Mouse (Mus musculus) adrenal gland, adult 18-20 months (tissue): ENCODE data around the gene Ssh2. TPM values are rescaled to one million over a fixed set of nuclear protein-coding genes. Genes with fewer than 3 reads are reported as not detected.
"Not testable (repeated sequence)": the region's sequence is repeated elsewhere in the genome, so short reads cannot be mapped to it uniquely, and the experiment has no call there.

Experiments used
- DNase-seq, 2 experiments: peaks; one replicate each; pipeline ENCODE4 v3.0.0; 2021 to 2022; ENCODE audit warnings: low spot score in 2 of 2
- total RNA-seq, 2 experiments: library from RNA; stranded (reverse); gene quantifications; 1 replicate in 1 of 2; 2 replicates in 1 of 2; pipeline ENCODE4 v1.2.3; 2021

Ssh2 gene
- total RNA-seq, 2 experiments from 2014 or later = 19.5 to 22.3 TPM

DNA sequence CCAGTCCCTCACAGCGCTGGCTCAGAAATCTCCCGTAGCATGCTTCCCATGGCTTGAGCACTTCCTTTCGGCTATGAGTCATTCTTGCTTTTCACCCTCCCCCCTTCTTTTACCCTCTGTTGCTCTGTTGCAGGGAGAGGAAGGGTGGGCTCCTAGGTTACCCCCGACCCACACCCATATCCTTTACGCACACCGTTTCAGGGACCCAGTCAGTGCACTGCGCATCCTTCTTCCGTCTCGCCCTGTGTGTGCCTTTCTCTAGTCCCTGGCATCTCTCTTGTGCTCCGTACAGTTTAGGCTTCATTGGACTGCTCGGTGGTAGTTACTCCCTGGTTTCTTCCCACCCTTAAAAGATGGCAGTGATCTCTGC, 659 bp downstream of the Ssh2 start:
- no peak for DNase-seq

DNA sequence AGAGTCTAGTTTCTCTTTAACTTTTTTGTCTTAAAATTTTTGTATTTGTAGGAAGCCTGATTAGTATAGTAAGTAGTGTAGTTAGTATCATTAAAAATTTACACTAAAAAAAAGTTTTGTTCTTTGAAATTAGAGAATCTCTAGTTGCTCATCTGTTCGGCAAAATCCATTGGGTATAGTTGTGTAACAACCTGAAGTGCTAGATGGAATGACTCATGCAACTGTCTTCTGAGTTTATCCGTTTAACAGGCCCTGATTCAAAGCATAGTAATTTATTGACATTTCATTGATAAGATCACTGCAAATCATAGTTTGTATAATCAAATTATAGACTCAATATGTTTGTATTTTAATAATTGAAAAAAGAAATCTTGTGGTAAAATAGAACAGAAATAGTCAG, 14.7 kb downstream of the Ssh2 start:
- DNase-seq = no peak

DNA sequence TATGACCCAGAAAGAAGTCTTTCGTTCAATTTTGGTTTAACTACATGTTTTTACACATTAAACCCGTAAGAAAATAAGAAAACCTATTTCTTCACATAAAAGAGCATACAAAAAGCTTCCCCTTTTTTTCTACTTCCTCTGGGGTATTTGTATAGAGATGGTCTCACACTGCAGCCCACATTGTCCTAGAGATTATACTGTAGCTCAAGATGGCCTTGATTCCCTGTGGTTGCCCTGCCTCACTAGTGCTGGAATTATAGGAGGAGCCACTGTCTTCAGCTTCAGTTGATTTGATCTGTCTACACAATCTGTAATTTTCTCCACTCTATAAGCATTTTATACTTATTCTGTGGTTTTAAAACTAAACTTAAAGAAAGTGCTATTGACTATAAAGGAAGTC, 15.4 kb downstream of the Ssh2 start:
- no peak for DNase-seq

DNA sequence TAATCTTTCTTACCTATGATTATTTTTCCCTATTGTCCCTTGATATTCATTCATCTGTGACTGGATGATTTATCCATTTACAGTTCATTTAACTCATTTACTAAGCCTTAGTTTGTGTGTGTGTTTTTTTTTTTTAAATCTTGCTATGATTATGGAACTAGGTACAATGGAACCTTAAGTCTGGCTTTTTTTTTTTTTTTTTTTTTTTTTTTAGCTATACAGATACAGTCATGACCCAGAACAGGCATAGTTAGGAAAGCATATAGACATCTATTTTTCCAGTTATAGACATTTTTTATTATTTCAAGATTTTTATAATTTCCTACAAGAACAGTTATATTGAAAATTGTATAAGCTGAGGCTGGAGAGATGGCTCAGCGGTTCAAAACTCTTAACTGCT, 19.2 kb downstream of the Ssh2 start:
- DNase-seq = no peak

DNA sequence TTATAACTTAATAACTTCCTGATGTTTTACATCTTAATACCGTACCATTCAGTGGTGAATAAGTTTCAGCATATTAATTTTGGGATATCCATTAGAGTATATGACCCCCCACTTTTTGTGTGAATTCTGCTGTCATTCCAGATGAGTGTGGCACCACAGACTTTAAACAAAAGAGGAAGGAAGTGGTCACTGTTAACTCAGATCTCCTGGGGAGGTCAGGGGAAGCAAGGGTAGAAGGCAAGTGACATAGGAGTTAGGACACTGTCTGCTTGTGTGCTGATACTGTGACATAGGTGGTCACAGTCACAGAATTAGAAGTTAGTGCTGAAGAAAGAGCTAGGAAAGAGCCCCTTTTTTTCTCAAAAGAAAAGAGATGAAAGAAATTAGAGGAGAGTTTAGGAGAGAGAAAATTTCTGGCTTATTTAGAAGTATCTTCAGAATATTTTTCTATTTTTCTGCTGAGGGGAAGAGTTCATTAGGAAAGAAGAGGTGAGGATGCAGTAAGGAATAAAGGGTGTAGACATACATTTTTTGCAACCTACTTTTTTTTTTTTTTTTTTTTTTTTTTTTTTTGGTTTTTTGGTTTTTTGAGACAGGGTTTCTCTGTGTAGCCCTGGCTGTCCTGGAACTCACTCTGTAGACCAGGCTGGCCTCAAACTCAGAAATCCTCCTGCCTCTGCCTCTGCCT, 23.7 kb downstream of the Ssh2 start:
- no peak for DNase-seq

DNA sequence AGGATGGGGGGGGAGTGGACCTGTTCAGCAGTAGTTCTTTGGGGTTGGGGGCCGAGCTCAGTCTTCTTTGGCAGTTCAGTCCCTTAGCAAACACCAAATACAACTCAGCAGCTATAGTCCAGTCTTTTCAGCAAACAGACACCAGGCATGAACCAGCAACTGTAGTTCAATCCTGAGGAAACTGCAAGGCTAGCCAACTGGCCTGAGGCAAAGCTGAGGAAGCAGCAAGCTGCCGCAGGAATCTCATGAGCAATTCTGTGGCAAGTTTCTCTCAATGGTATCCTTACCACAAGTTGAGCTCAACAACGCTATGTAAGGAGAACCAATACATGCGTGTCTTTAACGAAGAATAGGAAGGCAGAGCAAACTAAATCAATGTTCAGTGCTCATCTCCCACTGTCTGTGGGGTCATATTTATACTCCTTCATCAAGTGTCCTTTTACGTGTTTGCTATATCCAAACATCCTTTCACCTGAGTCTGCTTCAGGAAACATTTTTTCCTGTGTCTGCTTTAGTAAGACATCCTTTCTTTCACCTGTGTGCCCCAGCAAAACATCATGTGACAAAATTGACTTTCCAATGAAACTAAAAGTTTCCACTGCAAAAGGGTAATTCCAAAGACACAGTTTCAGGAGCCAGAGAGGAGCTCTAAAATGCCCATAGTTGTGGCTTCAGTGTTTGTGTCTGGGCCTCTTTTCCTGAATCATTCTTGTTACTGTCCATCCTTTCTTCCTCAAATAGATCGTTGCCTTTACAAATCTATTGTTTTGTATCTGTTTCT, 24.6 kb downstream of the Ssh2 start:
- no peak for DNase-seq

DNA sequence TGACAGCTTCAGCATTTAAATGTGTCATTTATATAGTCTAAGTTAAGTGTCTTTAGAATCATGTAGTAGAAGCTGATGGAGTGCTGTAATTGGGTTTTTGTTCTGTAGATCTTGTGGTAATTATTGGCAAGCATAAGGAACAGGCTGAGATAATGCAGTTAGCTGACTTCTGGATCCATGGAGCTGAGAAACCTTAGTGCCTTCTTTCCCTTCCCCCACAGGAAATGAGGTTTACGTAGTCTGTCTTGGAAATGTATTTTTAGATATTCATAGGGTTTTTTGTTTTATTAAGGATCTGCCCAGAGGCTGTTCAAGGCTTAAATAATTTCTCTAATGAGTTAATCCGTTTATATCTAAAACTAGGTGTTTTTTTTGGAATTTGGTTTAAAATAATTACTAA, 26.8 kb downstream of the Ssh2 start:
- no peak for DNase-seq

DNA sequence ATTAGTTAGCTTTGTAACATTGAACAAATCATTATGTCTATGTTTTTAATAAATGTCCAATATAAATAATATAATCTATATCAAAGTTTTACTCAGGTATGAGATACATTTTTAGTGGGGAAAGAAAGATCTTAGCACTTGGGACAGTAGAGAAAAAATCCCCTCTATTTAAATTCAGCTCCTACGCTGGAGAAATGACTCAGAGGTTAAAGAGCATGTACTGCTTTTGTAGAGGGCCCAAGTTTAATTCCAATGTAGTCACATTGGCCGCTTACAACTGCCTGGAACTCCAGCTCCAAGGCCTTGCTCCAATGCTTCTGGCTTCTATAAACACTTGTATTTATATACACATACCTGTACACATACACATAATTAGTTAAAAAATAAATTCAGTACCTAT, 36.7 kb downstream of the Ssh2 start:
- no peak for DNase-seq

DNA sequence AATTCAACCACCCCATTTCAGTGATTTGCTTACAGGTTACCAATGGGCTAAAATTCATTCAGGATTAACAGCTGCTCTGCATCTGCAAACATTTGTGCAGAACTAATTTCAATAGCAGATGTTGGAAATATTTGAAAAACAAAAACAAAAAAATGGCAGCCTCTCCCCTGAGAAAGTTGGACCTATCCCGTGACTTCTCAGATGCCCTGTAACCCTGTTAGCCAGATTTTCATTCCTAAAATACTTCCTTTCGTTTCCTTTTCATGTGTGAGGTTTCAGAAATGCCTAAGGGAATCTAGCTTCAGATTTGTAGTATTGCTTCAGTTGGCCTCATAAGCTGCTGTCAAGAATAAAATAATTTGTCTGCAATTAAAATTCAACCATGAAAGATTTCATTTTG, 43.4 kb downstream of the Ssh2 start:
- no peak for DNase-seq

DNA sequence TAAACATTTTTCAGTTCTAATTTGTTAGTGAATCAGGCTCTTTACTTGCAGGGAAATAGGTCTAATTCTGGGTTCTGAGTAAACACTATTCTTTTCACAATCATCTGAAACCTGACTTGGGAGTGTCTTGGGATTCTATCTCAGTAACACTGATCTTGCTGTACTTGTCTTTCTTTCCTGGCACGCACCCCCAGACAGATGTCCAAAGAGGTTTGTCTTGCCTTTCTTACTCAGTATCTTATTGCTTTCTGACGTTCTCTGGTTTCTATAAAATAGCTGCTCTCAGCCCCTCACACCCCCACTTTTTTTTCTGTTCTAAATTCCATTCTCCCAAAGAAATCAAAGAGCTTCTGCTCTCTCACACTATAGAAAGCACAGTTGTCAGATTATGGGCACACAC, 51.3 kb downstream of the Ssh2 start:
- DNase-seq = no peak

DNA sequence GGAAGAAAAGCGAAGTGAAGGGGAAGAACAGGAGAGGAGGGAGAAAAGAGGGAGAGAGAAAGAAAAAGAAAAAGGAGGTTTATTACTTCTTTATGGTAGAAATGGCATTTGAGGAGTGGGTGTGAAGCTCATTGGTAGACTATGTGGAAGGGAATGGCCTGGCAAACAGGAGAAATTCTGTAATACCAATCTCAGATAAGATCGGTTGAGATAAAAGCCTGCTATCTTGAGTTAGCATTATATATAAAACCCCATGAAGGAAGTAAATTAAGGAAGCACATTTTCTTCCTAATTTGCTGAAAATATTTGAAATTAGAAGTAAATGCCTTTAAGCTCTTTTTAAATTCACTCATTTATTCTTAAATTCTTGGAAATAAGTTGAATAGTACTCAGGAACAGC, 59.9 kb downstream of the Ssh2 start:
- no peak for DNase-seq

DNA sequence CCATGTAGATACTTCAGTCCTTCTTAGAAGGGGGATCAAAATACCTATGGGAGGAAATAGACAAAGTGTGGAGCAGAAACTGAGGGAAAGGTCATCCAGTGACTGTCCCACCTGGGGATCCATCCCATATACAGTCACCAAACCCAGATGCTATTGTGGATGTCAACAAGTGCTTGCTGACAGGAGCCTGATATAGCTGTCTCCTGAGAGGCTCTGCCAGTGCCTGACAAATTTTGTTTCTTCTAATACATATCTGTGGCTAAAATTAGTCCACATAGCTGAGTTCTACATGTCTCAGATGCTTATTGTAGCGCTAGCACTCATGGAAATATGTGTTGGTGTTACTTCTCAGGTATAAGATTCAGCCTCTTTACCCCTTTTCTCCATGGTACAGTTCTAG, 62.5 kb downstream of the Ssh2 start:
- DNase-seq = not testable (repeated sequence)

DNA sequence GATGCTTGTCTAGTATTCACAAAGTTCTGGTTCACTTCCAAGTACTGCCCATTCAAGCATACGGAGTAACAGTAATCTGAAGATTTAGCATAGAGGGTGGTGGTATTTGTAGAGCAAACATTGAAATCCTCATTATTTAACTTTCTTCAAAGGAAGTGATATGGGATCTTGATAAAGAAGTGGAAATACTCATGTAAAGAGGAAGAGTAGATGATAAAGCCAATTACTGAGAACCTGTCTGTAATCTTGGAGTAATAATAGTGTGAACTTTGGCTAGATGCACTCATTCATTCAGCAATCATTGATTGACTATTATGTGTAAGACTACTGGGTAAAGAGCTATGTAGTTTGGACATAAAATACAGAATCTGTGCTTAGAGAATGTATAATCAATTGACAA, 64.1 kb downstream of the Ssh2 start:
- DNase-seq = no peak

DNA sequence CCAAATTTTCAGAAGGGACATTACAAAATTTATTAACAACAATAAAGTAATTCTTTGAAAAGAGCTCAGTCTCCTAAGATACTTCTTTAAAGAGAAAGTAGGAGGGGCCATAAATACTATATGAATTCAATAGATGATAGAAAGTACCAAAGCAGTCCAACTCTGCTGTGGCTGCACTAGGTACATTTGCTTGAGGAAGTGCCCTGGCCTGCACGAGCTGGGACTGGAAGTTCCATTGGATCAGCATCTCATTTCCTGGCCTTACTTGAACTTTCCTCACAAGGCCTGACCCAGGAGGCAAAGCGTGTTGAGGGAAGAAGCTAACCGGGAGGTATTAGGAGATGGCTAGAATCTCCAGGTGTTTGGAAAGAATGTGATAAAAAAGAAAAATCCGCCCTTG, 75.4 kb downstream of the Ssh2 start:
- DNase-seq = no peak

DNA sequence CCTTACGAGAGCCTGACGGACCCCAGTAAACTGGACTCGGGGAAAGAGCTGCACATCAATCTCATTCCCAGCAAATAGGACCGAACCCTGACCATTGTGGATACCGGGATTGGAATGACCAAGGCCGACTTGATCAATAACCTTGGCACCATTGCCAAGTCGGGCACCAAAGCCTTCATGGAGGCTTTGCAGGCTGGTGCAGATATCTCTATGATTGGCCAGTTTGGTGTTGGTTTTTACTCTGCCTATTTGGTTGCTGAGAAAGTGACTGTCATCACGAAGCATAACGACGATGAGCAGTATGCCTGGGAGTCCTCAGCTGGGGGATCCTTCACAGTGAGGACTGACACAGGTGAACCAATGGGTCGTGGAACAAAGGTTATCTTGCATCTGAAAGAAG, 77.6 kb downstream of the Ssh2 start:
- not testable (repeated sequence) for DNase-seq

DNA sequence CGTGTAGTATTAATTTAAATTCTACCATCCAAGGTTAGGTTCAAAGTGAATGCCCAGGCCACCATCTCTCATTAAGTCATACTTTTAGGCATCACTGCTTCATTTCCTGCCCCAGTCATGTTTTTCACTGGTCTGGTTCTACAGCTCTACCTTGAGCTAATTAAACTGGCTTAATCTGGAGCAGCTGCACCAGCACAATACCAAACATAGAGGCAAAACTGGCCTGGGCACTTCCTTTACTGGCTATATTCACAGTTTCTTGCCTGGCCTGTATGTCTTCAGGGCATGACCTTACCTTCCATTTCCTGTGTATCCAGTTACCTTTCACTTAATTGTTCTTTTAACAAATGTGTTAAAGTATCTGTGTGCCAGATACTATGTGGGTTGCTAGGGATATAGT, 81.2 kb downstream of the Ssh2 start:
- DNase-seq = no peak

DNA sequence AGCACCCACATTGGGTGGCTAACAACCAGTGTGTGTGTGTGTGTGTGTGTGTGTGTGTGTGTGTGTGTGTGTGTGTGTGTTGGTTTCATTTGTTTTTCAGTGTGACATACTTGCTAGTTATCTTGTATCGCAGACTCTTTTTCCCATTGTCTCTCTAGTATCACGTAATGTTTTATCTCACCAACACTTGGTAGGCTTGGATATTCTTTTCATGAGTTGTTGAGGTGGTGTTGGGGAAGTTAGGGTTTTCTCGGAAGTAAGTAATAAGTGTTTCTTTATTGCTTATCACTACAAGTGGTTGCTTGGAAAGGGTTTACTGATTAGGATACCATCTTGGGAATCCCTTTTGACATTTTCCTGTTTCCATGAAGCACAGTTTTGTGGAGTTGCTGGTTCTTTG, 91.1 kb downstream of the Ssh2 start:
- DNase-seq = no peak

DNA sequence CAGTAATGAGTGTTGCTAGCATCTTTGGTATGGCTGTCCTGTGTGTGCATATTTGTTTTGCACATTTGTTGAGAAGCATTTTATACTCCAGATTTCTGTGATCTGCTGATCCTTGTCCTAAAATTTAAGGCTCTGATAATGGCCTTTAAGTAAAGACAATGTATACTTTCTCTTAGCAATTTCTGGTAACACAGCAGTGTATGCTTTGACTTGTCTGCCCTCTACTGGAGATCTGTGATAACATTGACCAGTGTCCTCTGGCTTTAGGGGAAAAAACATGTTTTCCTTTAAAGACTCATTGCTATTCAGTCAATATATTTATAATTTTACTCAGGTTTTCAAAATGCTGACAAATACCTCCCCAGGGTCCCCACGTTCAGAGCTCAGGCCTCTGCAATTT, 92.4 kb downstream of the Ssh2 start:
- DNase-seq = peak in 1 of 2 experiments; percentile 15

DNA sequence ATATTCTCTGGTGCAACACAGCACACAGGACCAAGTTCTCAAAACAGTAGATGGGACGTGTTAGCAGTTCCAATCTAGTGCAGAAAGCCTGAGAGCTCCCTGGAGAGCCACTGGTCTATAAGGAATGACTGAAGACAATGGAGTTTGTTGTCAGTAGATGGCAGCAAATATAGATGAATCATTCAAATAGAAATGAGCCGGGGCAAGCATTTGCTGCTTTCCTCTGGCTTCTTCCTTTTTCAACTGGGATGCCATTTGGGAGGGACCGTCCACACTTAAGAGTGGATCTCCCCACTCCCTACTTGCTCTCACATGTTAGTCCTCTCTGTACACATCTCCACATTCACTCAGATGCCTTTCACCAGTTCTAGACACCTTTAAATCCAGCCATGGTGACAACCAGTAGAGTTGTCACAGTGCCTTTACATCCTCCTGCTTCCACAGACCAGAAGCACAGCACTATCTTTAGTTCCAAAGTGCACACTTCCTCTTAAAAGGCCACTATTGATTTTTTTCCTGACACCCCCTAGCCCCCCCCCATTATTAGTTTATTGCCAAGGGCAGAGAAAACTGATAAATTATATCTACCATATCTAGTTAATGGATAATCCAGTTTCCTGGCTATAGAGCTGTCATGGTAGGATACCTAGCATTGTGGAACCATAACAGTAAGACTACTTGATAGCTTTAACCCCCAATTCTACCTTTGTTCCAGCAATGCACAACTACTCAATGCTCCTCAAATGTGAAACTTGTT, 101.8 kb downstream of the Ssh2 start:
- no peak for DNase-seq

DNA sequence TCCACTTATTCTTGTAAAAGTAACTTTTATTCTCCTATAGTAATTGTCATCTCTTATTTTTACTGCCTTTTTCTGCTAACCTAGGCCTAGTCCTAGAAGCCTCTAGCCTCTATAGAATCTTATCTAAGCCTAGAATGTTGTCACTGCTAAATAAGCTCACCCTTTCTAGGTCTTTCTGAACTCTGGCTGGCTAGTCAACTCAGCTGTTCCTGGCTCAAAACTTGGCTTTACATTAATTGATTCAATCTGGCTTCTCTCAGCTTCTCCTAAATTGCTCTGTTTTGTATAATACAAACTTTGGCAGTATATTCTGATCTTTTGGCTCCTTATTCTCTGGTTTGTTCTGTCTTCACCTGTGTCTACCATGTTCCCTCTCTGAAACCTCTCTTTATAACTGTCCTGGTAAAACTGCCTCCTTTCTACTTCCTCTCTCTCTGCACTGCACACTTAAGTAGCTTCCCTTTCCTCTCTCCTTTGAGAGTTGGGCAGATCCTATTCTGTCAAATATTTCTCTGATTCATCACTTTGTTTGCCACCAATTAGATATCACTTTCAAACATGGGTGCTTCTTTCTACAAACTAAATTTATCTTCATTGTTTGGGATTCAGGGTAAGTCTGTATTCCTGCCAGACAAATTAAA, 102.5 kb downstream of the Ssh2 start:
- DNase-seq = no peak

DNA sequence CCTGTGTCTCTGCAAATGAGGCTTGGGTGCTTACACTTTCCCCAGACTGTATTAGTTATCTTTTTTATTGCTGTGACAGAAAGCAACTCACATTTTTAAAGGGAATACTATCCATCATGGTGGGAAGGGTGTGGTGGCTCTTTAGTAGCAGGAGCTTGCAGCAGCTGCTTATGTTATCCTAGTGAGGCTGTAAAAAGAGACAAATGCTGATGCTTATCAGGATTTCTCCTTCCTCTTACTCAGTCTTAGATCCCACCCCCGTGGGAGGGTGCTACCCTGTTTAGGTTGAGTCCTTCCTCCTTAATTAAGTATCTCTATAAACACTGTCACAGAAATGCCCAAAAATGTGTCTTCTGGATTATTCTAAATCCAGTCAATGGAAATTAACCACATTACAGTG, 105.1 kb downstream of the Ssh2 start:
- DNase-seq = no peak

DNA sequence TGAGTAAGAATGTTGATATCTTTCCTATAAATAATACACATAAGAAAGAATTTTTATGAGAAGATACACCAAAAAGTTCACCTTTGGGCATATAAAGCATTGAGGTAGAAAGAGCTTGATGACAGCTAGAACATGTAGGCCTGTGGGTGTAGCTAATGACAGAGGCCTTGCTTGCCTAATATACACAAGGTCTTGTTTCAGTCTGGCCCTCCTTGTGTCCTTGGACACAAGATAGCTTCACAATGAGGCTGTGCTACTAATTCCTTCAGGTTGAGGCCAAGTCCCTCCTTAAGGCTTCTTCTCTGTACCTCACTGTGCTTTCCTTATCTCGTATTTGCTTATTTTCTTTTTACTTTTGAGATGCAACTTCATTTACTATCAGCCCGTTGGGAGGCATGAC, 114.4 kb downstream of the Ssh2 start:
- DNase-seq = no peak
